Mouse (Mus musculus): ENCODE measurements around the gene Zfp418. TPM values are rescaled to one million over a fixed set of nuclear protein-coding genes. Genes with fewer than 3 reads are reported as not detected.

Gene Zfp418
- total RNA-seq, 2 experiments from 2014 or later: 7.4 to 9.1 TPM

Other genes starting within 250 kb of the Zfp418 start
- gene Aurkc, start 176.0 kb upstream of the Zfp418 start, total RNA-seq (2021): not detected
- gene Zfp954, start 49.8 kb upstream of the Zfp418 start, total RNA-seq (2021): 10 to 100 TPM; 12.4 to 14.0 TPM
- gene Zfp773, start 34.6 kb upstream of the Zfp418 start, total RNA-seq (2021): 1 to 10 TPM; 2.0 to 2.3 TPM
- gene Zfp772, start 38.7 kb downstream of the Zfp418 start, total RNA-seq (2021): 1 to 10 TPM; 8.4 to 9.5 TPM
- gene Vmn2r29, start 76.0 kb downstream of the Zfp418 start, total RNA-seq (2021): 1 to 10 TPM; 2.7 TPM
- 10 to 100 TPM in 1 of 2 experiments, 1 to 10 TPM in 1; 9.6 to 14.4 TPM for gene Gm45844, start 107.0 kb downstream of the Zfp418 start, total RNA-seq (2021)
- 100 to 1,000 TPM; 128 to 137 TPM for gene Clcn4, start 129.5 kb downstream of the Zfp418 start, total RNA-seq (2021)
- gene Vmn2r30, start 166.3 kb downstream of the Zfp418 start, total RNA-seq (2021): under 1 TPM; 0.15 to 0.18 TPM
- not detected for gene Gm45783, start 203.2 kb downstream of the Zfp418 start, total RNA-seq (2021)
- not detected for gene Vmn2r31, start 228.4 kb downstream of the Zfp418 start, total RNA-seq (2021)

All from layer of hippocampus, adult 2 months (tissue).